Mouse (Mus musculus) gastrocnemius, postnatal 25 days (tissue): ENCODE results near the gene Treml2. TPM values are rescaled to one million over a fixed set of nuclear protein-coding genes. Genes with fewer than 3 reads are reported as not detected.

ENCODE experiments used
- DNase-seq: peaks from one replicate; pipeline ENCODE4 v3.0.0; 2022
- long read RNA-seq, 2 experiments: library from polyadenylated mRNA; stranded (forward); transcript quantifications; one replicate each; pipeline ENCODE4 v2.0.0; 2021
- total RNA-seq, 2 experiments: library from RNA; stranded (reverse); gene quantifications; 1 replicate in 1 of 2; 2 replicates in 1 of 2; pipeline ENCODE4 v1.2.3; 2021

Gene Treml2
- under 1 TPM in 1 of 2 experiments, not detected in 1; 0.08 TPM for total RNA-seq
- long read RNA-seq, experiment 1: 0 reads
- long read RNA-seq, experiment 2: 0 reads

GRCm38 (mm10) chr17:48299203-48299602, at the start of gene Treml2:
Gene Treml2 (plus strand): TSS chr17:48299498.
- DNase-seq: no peak

- no peak for DNase-seq
Observed at GRCm38 (mm10) chr17:48249501-48249900, 49.8 kb upstream of the Treml2 start.

GRCm38 (mm10) chr17:48250631-48251030, 48.7 kb upstream of the Treml2 start:
- no peak for DNase-seq

GRCm38 (mm10) chr17:48256575-48256974, 42.7 kb upstream of the Treml2 start:
- DNase-seq: no peak

DNA sequence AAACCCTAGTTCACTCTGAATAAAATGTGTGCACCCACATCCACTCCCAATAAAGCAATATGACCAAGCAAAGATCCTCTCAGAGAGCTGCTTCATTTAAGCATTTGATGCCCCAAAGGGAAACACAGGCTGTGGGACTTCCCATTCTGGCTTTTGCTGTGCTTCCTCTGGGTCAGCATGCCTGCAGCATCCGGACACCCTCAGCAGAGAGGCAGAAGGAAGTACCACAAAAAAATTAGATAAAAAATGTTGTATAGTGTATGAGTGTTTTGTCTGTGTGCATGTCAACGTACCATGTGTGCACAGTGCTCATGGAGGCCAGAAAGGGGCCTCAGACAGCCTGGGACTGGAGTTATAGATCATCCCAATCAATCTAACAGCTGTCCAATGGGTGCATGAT, 37.4 kb upstream of the Treml2 start:
- no peak for DNase-seq

DNA sequence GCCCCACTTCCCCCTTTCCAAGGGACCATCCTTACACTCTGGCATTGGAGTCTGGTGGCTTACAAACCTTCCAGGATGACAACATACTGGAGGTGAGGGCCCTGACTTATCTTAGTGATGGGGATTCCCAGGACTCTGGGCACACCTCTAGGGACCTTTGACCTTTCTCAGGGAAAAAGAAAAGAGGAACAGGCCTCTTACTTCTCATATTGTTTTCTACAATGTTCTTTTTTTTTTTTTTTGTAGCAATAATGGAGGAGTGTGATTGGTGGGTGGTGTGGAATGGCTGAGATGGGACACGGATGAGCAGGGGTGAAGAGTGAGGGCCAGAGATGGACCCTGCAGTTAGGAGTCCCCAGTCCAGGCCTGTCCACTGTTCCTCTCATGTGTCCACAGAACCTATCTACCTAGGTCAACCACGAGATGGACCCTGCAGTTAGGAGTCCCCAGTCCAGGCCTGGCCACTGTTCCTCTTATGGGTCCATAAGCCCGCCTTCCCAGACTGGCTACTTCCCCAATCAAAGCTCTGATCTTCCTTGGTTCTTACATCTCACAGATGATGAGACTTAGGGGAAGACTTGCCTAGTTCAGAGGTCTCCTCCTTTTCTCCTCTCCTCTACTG, 35.4 kb upstream of the Treml2 start, which contains the start of gene Treml4:
TSS of gene Treml4 (plus strand) at position 555 of the 622 bp plus-strand sequence.
- DNase-seq: no peak

DNA sequence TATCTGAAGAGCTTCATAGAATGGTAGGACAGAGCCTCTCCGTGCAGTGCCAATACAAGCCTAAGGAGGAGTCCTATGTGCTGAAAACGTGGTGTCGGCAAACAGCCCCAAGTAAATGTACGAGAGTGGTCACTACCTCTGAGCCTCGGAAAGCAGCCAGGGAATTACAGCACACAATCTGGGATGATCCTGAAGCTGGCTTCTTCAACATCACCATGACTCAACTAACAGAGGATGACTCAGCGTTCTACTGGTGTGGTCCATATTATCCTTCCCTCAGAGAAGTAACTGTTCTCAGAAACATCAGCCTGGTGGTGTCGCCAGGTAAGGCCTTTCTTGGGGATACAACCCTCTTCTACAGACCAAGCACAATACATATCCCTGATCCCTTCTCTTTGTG, 34.6 kb upstream of the Treml2 start:
- DNase-seq: no peak

GRCm38 (mm10) chr17:48266138-48266537, 33.2 kb upstream of the Treml2 start:
- DNase-seq: no peak

GRCm38 (mm10) chr17:48266610-48267304, 32.5 kb upstream of the Treml2 start:
- no peak for DNase-seq

- DNase-seq: no peak
Observed at GRCm38 (mm10) chr17:48267591-48267990, 31.7 kb upstream of the Treml2 start.

GRCm38 (mm10) chr17:48268276-48268675, 31.0 kb upstream of the Treml2 start:
- no peak for DNase-seq

DNA sequence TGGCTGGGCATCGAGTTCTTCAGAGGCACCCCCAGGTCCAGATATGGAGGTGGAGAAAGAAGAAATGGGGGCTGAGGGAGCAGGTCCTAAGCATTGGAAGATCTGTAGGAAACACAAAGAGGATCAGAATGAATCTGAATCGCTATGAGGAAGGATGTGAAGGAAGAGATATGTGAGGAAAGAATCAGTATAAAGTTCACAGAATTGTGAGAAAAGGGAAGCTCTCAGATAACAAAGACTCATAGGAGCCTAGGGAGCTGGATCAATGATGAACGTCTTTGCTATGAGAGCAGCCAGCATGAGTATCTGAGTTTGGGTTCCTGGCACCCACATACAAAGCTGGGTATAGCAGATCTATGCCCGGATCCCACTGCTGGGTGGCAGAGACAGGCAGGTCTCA, 29.5 kb upstream of the Treml2 start:
- no peak for DNase-seq

DNA sequence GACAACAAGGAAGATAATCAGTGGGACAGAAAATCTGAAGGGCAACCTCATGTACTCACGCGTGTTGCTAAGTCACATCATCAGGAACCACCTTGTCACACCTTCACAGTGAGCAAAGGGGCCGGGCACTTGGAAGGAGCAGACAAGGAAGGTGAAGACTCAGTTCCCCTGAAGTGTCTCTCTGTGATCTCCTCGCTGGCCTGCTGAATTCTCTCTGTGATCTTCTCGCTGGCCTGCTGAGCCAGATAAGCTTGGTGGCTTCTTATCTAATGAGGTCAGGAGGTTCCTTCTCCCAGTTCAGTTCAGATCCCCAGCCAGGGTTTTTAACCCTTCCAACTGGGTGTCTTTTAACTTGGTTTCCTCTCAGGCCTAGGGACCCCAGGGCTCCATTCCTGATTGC, 27.1 kb upstream of the Treml2 start:
- DNase-seq: no peak

DNA sequence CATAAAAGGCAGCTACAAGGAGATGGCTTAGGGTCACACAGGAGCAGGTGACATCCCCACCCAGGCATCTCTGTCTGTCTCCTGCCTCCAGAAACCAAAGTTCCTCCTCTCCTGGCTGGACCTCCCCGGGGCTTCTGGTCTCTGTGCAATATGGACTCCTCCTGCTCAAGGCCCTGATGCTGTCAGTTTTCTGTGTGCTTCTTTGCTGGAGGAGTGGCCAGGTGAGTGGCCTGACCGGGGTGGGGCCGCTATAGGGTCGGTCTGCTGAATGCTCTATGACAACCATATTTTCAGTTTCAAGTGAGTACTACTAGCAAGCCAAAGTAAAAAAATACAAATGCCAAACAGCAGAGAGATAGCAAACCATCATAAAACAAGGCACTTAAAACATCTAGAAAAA, 26.7 kb upstream of the Treml2 start:
- DNase-seq: no peak

DNA sequence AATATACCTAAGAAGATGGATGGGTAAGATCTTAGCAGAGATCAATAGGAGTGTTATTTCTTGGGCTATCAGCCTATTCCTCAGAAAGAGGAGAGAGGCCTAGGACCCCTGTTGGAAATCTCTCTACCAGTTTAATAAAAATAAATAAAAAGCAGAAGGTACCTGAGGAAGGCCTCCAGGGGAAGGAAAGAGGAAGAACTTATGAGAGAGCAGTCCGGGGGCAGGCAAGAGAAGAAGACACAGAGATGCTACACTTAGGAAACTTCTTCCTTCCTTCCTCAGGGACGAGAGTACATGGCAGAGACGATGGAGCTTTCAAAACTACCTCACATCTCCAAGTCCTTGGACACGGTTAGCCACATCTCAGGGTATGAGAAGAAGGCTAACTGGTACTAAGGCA, 25.2 kb upstream of the Treml2 start:
- DNase-seq: no peak

DNA sequence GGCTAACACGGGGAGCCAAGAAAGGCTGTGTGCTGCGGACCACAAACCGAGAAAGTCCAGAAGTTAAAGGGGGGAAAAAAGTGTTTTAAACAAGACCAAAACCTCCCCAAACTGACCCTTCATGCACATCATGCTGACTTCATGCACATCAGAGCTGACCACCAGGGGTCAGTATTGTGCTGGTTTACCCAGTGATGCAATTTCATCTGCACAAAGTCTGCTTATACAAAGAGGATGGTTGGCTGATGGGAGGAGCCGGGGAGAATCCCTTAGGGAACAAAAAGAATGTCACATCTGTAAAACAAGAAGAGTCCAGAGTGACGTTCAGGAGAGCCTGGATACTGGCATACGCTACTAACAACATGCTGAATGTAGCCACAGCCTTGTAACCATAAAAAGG, 24.4 kb upstream of the Treml2 start:
- peak; percentile 9 for DNase-seq

DNA sequence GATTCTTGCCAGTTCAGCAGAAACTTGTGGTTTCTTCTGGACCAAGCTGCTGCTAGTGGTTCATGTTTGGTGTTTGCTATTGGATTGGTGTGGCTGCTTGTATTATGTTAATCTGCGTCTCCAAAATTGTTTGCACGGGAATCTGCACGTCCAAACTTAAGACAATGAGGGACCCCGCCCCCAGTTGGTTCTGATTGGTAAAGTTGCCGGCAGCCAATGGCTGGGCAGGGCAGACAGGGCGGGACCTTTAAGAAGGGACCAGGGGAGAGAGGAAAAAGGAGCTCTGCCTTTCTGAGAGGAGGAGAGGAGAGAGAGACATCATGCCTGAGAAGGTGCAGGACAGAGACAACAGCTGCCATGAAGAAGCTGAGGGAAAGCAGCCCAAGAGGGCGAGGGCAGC, 23.6 kb upstream of the Treml2 start:
- no peak for DNase-seq

DNA sequence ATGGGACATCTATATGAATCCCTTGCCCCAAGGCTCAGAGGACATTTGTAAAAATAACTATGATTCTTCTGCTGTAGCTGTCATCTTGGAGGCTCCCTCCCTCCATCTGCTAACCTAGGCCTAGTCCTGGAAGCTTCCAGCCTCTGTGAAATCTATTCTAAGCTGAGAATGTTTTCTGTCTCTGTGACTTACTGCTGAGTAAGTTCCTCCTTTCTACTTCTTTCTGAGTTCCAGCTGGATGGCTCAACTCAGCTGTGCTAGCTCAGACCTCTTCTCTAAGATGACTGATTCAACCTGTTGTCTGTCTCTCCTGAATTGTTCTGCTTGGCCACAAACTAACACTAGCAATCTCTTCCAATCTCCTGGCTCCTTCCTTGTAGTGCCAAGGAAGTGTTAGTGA, 20.9 kb upstream of the Treml2 start:
- no peak for DNase-seq

- DNase-seq: no peak
Observed at GRCm38 (mm10) chr17:48279002-48279401, 20.3 kb upstream of the Treml2 start.

GRCm38 (mm10) chr17:48280943-48281738, 18.2 kb upstream of the Treml2 start:
- DNase-seq: no peak

DNA sequence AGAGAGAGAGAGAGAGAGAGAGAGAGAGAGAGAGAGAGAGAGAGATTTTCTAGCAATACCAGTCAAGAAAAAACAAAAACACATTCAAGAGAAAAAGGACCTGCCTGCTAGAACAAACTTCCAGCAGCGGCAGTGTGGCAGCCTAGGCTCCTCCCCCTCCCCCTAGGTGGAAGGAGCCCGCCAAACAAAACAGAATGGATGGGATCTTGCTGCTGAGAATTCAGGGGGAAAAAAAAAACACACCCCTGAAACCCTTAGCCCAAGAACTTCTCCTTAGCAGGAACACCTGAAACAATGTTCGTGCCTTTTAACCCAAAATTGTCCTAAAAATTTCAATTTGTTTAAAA, 17.6 kb upstream of the Treml2 start:
- DNase-seq: no peak

- DNase-seq: no peak
Observed at GRCm38 (mm10) chr17:48286765-48287164, 12.5 kb upstream of the Treml2 start.

GRCm38 (mm10) chr17:48287276-48287675, 12.0 kb upstream of the Treml2 start:
- DNase-seq: no peak
